Mouse (Mus musculus) intestine, postnatal 0 days (tissue): ENCODE measurements around the gene Nfrkb. TPM values are rescaled to one million over a fixed set of nuclear protein-coding genes. Genes with fewer than 3 reads are reported as not detected.

Source experiments
- ATAC-seq: fragments of 200-750 bp; cut with Nextera tagmentation; 2 replicates; pipeline ENCODE4 v1.8.0; 2017; ENCODE audit warnings: mild to moderate bottlenecking, moderate TSS enrichment, moderate library complexity
- H3K27ac ChIP-seq: fragments of 300-500 bp; sonication (generic); 2 replicates; pipeline ENCODE4 v1.5.1; 2014; ENCODE audit warnings: mild to moderate bottlenecking, low read depth, low read length, moderate library complexity
- H3K27me3 ChIP-seq: fragments of 300-500 bp; sonication (generic); replicated peaks from 2 replicates; pipeline ENCODE4 v1.6.1; 2014; ENCODE audit warnings: low read length, mixed read lengths; ENCODE audit not compliant: control insufficient read depth, insufficient read depth
- H3K36me3 ChIP-seq: fragments of 300-500 bp; sonication (generic); 2 replicates; pipeline ENCODE4 v1.6.1; 2014; ENCODE audit warnings: mild to moderate bottlenecking, moderate library complexity; ENCODE audit not compliant: control insufficient read depth, insufficient read depth
- H3K4me1 ChIP-seq: fragments of 300-500 bp; sonication (generic); replicated peaks from 2 replicates; pipeline ENCODE4 v1.6.1; 2014; ENCODE audit warnings: antibody characterized with exemption, low read length, mixed read lengths; ENCODE audit not compliant: control insufficient read depth, insufficient read depth
- H3K4me2 ChIP-seq: fragments of 300-500 bp; sonication (generic); replicated peaks from 2 replicates; pipeline ENCODE4 v1.6.1; 2014; ENCODE audit warnings: low read depth, mild to moderate bottlenecking, moderate library complexity
- H3K4me3 ChIP-seq: fragments of 300-500 bp; sonication (generic); 2 replicates; pipeline ENCODE4 v1.5.1; 2014; ENCODE audit warnings: low read depth, low read length
- H3K9ac ChIP-seq: fragments of 300-500 bp; sonication (generic); 2 replicates; pipeline ENCODE4 v1.6.1; 2014; ENCODE audit warnings: mild to moderate bottlenecking, low read depth, low read length
- H3K9me3 ChIP-seq: fragments of 300-500 bp; sonication (generic); 2 replicates; pipeline ENCODE4 v1.6.1; 2016; ENCODE audit warnings: mixed run types; ENCODE audit not compliant: control insufficient read depth
- CTCF ChIP-seq: sonication (generic); IDR thresholded peaks from 2 replicates; pipeline ENCODE4 v1.5.1; 2016; ENCODE audit warnings: low read depth, mild to moderate bottlenecking, control low read depth, antibody characterized with exemption, moderate library complexity
- WGBS: fragments of 180-500 bp; shearing (Covaris S2); extraction: QIAGEN DNeasy Blood & Tissue Kit; methylation state at CpG from one replicate; pipeline ENCODE4 v1.1.7; 2014; 5-methylcytosine and 5-hydroxymethylcytosine counted together
- polyA plus RNA-seq: library from polyadenylated mRNA; unstranded; fragments of >200 nt; fragmentation: Nextera tagmentation; extraction: Ambion mirVana; gene quantifications from 2 replicates; pipeline ENCODE4 v1.2.1, GENCODE M21; 2015

The Nfrkb gene
- polyA plus RNA-seq, 1 experiment from 2014 or later, result 8.5 TPM

- no peak for ATAC-seq
- Histone ChIP-seq H3K36me3 (no peaks in the 10 kb centered on the region), H3K4me1 (no peaks in the 10 kb centered on the region), H3K27me3 (no peaks in the 10 kb centered on the region), H3K27ac (peak overlapping the region; percentile 55), H3K4me2 (no peak overlapping the region), H3K9me3 (no peaks in the 10 kb centered on the region), H3K4me3 (no peak overlapping the region), H3K9ac (no peak overlapping the region)
- no peak for TF ChIP-seq CTCF
- WGBS, result 85% methylated on average over 5 of the region's 5 CpGs
Measured at GRCm38 (mm10) chr9:31440366-31440765, 54.4 kb downstream of the Nfrkb start.

GRCm38 (mm10) chr9:31441487-31441886 lies 55.5 kb downstream of the Nfrkb start:
- 85% methylated on average over 3 of the region's 3 CpGs for WGBS
- no peak for ATAC-seq
- no peaks in the 10 kb centered on the region for H3K4me1 ChIP-seq

DNA sequence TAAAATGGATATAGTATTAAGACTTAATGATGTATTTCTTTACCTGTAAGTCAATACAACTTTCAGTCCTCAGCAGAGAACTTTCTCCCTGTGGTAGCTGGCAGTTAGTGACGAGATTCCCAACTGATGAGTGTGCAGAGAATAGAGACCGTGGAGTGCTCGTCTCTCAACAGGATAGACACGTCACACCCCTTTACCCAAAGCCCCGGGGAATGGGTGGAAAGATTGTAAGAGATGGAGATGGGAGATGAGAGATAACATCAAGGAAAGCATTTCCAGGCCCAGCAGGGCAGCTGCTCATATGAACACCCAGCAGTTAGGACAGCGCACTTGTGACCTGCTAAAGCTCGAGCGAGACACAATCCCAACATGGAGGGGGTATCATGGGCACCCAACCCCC lies 58.2 kb downstream of the Nfrkb start:
- Histone ChIP-seq H3K4me3 (no peak overlapping the region), H3K27ac (no peak overlapping the region), H3K9ac (no peak overlapping the region), H3K4me1 (no peaks in the 10 kb centered on the region), H3K4me2 (no peak overlapping the region), H3K36me3 (no peaks in the 10 kb centered on the region), H3K27me3 (no peaks in the 10 kb centered on the region), H3K9me3 (no peaks in the 10 kb centered on the region)
- TF ChIP-seq CTCF, result no peak
- ATAC-seq, result no peak
- 77% methylated on average over 8 of the region's 8 CpGs for WGBS

More at GRCm38 (mm10) chr9:31441487-31441886, 55.5 kb downstream of the Nfrkb start:
- Histone ChIP-seq H3K4me3 (no peak overlapping the region), H3K9me3 (no peaks in the 10 kb centered on the region), H3K27me3 (no peaks in the 10 kb centered on the region), H3K9ac (no peak overlapping the region), H3K36me3 (no peaks in the 10 kb centered on the region), H3K27ac (peak overlapping the region; percentile 28; the same call in 1 of the 2 replicates), H3K4me2 (no peak overlapping the region)
- TF ChIP-seq CTCF, result no peak

GRCm38 (mm10) chr9:31449145-31449772 lies 63.3 kb downstream of the Nfrkb start:
- H3K9me3 ChIP-seq, result no peaks in the 10 kb centered on the region
- H3K9ac ChIP-seq, result no peak overlapping the region
- no peaks in the 10 kb centered on the region; the same call in 1 of the 2 replicates for H3K4me1 ChIP-seq
- no peaks in the 10 kb centered on the region for H3K27me3 ChIP-seq
- H3K4me3 ChIP-seq, result no peak overlapping the region
- no peak for TF ChIP-seq CTCF
- H3K27ac ChIP-seq, result peak overlapping the region; percentile 22; the same call in 1 of the 2 replicates
- no peak overlapping the region for H3K4me2 ChIP-seq
- H3K36me3 ChIP-seq, result no peaks in the 10 kb centered on the region
- peak; percentile 81 for ATAC-seq
- 61% methylated on average over 7 of the region's 7 CpGs for WGBS

DNA sequence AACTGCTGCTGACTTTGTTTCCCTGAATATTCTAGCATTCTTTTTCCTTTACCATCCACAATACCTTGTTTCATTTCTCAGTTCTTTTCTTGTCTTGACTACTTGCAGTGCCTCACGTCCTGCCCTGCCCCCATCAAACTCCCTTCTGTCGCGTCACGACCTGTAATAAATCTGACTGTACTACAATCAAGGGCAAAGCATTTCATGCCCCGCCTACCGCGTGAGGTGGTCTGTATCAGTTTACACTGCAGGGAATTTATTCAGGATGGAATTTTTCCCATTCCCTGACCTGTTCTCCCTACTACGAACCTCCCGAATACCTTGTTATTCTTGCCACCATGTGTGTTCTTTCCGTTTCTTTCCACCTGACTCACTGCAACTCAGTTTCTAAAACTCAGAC lies 66.2 kb downstream of the Nfrkb start:
- no peak overlapping the region for H3K4me3 ChIP-seq
- no peaks in the 10 kb centered on the region for H3K36me3 ChIP-seq
- H3K4me2 ChIP-seq, result peak overlapping the region; percentile 18; the same call in 1 of the 2 replicates
- no peak overlapping the region for H3K27ac ChIP-seq
- H3K9ac ChIP-seq, result 0 out of 2 replicates have a peak overlapping the region, but pooled peaks have one; percentile 12
- ATAC-seq, result no peak
- no peaks in the 10 kb centered on the region for H3K27me3 ChIP-seq
- TF ChIP-seq CTCF, result no peak
- 24% methylated on average over 10 of the region's 10 CpGs for WGBS
- no peaks in the 10 kb centered on the region for H3K9me3 ChIP-seq
- no peaks in the 10 kb centered on the region; the same call in 1 of the 2 replicates for H3K4me1 ChIP-seq

DNA sequence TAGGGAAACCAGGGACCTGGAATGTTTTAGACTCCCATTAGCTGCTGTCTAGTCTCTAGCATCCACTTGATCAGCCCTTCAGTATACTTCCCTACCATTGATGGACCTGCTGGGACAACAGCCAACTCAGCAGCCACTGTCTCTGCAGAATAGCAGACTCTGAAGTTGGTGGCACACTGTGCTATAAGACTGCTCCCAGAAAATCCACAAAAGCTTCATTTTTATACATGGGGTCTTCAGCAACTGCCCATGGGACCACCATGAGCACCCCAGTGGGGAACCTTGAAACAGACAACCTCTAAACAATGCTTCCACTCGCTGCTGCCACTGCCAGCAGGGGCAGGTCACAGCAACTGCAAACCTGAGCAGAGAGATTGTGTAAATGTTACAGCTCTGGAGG lies 68.4 kb downstream of the Nfrkb start:
- 55% methylated on average over 1 of the region's 1 CpGs for WGBS
- TF ChIP-seq CTCF, result 0 out of 2 replicates have a peak, but pooled peaks have one; percentile 7
- H3K4me2 ChIP-seq, result no peak overlapping the region

More for the DNA sequence above, 68.4 kb downstream of the Nfrkb start:
- Histone ChIP-seq H3K36me3 (no peaks in the 10 kb centered on the region), H3K4me3 (no peak overlapping the region), H3K27ac (no peak overlapping the region), H3K9me3 (no peaks in the 10 kb centered on the region), H3K4me1 (no peaks in the 10 kb centered on the region; the same call in 1 of the 2 replicates), H3K9ac (no peak overlapping the region), H3K27me3 (no peaks in the 10 kb centered on the region)
- no peak for ATAC-seq
